11 mouse cellular contexts compared by ENCODE assay signal in genomic region chr4:151638941-151639340, GRCm38 (mm10).
A peak's percentile ranks its signal among the peaks of the same experiment; 100 is the strongest.
DNase-seq lines count a peak whose midpoint lies in the region; ATAC-seq and TF ChIP-seq lines count a peak whose summit lies in the region.
"Had no signal": no experiment of that assay in that cellular context is flagged by ENCODE, and none has a peak within 500 bp of the region (broad histone marks: within the 10 kb centered on the region; RNA-seq: fewer than 3 reads in every experiment).

No protein-coding gene starts in this region.

- ATAC-seq in liver, embryonic 14.5 days (ENCODE audit: insufficient read depth) = no peak
- no peak for ATAC-seq in liver, embryonic 12.5 days
- no peak for ATAC-seq in neural tube, embryonic 14.5 days (ENCODE audit: low read depth)
- no peak for ATAC-seq in forebrain, embryonic 16.5 days

- H3K27ac ChIP-seq in liver, embryonic 14.5 days = no peak overlapping the region
- H3K27ac ChIP-seq in liver, embryonic 12.5 days = no peak overlapping the region
- 0 out of 2 replicates have a peak overlapping the region, but pooled peaks have one; percentile 17 for H3K27ac ChIP-seq in neural tube, embryonic 14.5 days (ENCODE audit: low read depth, low read length)
- no peak overlapping the region for H3K27ac ChIP-seq in forebrain, embryonic 10.5 days
- H3K27ac ChIP-seq in forebrain, embryonic 16.5 days (ENCODE audit: low read length) = no peak overlapping the region
- H3K27ac ChIP-seq: macrophage; stomach, embryonic 15.5 days had no signal

- H3K27me3 ChIP-seq in liver, embryonic 14.5 days (ENCODE audit: control insufficient read depth, insufficient read depth, low read length) = no peaks in the 10 kb centered on the region
- no peaks in the 10 kb centered on the region for H3K27me3 ChIP-seq in liver, embryonic 12.5 days (replicated peaks)
- H3K27me3 ChIP-seq in neural tube, embryonic 14.5 days (ENCODE audit: control insufficient read depth, insufficient read depth, low read length) = no peaks in the 10 kb centered on the region
- H3K27me3 ChIP-seq in forebrain, embryonic 10.5 days (ENCODE audit: poor library complexity, severe bottlenecking) = peaks cover 5% of the 10 kb centered on the region; the same call in 1 of the 2 replicates
- H3K27me3 ChIP-seq in forebrain, embryonic 16.5 days (replicated peaks; ENCODE audit: control insufficient read depth, insufficient read depth, low read length) = no peaks in the 10 kb centered on the region

- 16% methylated on average over 9 of the region's 9 CpGs for WGBS in liver, embryonic 14.5 days (ENCODE audit: insufficient replicate concordance)
- 21% methylated on average over 9 of the region's 9 CpGs for WGBS in liver, embryonic 12.5 days (ENCODE audit: insufficient replicate concordance)
- WGBS in neural tube, embryonic 14.5 days = 25% methylated on average over 9 of the region's 9 CpGs
- WGBS in forebrain, embryonic 10.5 days = 21% methylated on average over 9 of the region's 9 CpGs
- WGBS in forebrain, embryonic 16.5 days = 14% methylated on average over 9 of the region's 9 CpGs

- no peak overlapping the region for H3K4me3 ChIP-seq in liver, embryonic 14.5 days (ENCODE audit: insufficient read depth in 1 of 2, low read depth in 2 of 2, low read length in 2 of 2)
- H3K4me3 ChIP-seq in liver, embryonic 12.5 days = no peak overlapping the region
- H3K4me3 ChIP-seq in neural tube, embryonic 14.5 days (ENCODE audit: low read depth, low read length) = no peak overlapping the region
- no peak overlapping the region for H3K4me3 ChIP-seq in forebrain, embryonic 10.5 days
- H3K4me3 ChIP-seq in forebrain, embryonic 16.5 days (replicated peaks; ENCODE audit: low read length) = no peak overlapping the region
- H3K4me3 ChIP-seq: stomach, embryonic 15.5 days had no signal

- no peaks in the 10 kb centered on the region for H3K36me3 ChIP-seq in liver, embryonic 14.5 days (replicated peaks; ENCODE audit: control insufficient read depth, insufficient read depth, low read depth)
- H3K36me3 ChIP-seq in liver, embryonic 12.5 days = no peaks in the 10 kb centered on the region
- no peaks in the 10 kb centered on the region for H3K36me3 ChIP-seq in neural tube, embryonic 14.5 days (ENCODE audit: control insufficient read depth, insufficient read depth, low read length)
- no peaks in the 10 kb centered on the region for H3K36me3 ChIP-seq in forebrain, embryonic 10.5 days (replicated peaks)
- no peaks in the 10 kb centered on the region for H3K36me3 ChIP-seq in forebrain, embryonic 16.5 days (ENCODE audit: control insufficient read depth, insufficient read depth)
- H3K36me3 ChIP-seq: stomach, embryonic 15.5 days had no signal

- no peaks in the 10 kb centered on the region for H3K9me3 ChIP-seq in liver, embryonic 14.5 days (ENCODE audit: control insufficient read depth, low read length)
- H3K9me3 ChIP-seq in liver, embryonic 12.5 days (replicated peaks) = no peaks in the 10 kb centered on the region
- no peaks in the 10 kb centered on the region for H3K9me3 ChIP-seq in neural tube, embryonic 14.5 days (ENCODE audit: control insufficient read depth, low read length)
- no peaks in the 10 kb centered on the region for H3K9me3 ChIP-seq in forebrain, embryonic 10.5 days
- no peaks in the 10 kb centered on the region for H3K9me3 ChIP-seq in forebrain, embryonic 16.5 days (ENCODE audit: control insufficient read depth, low read length)
- H3K9me3 ChIP-seq: stomach, embryonic 15.5 days had no signal

- H3K4me2 ChIP-seq in liver, embryonic 14.5 days (ENCODE audit: low read depth) = no peak overlapping the region
- no peak overlapping the region for H3K4me2 ChIP-seq in liver, embryonic 12.5 days
- H3K4me2 ChIP-seq in neural tube, embryonic 14.5 days (ENCODE audit: low read depth, low read length) = no peak overlapping the region
- no peak overlapping the region for H3K4me2 ChIP-seq in forebrain, embryonic 16.5 days (ENCODE audit: low read length)
- H3K4me2 ChIP-seq: stomach, embryonic 15.5 days had no signal

- H3K9ac ChIP-seq in liver, embryonic 14.5 days (replicated peaks) = no peak overlapping the region
- H3K9ac ChIP-seq in liver, embryonic 12.5 days = no peak overlapping the region
- H3K9ac ChIP-seq in neural tube, embryonic 14.5 days (replicated peaks; ENCODE audit: low read depth, low read length) = no peak overlapping the region
- H3K9ac ChIP-seq in forebrain, embryonic 16.5 days (replicated peaks; ENCODE audit: low read depth, low read length) = no peak overlapping the region
- H3K9ac ChIP-seq: stomach, embryonic 15.5 days had no signal

- peak; percentile 49 for TF ChIP-seq CTCF in liver, embryonic 14.5 days (IDR thresholded peaks at IDR 0.05; ENCODE audit: low read depth)

- peak in 1 of 3 experiments; percentile 3 for DNase-seq in liver, embryonic 14.5 days (ENCODE audit: low read depth in 3 of 3, low spot score in 3 of 3)
- DNase-seq in c-Kit-positive CD71-negative TER-119-negative erythroid progenitor cells, embryonic 14.5 days (ENCODE audit: low read depth) = peak; percentile 3
- DNase-seq in forelimb bud, embryonic 11.5 days (ENCODE audit: low read depth, low spot score) = peak; percentile 63
- DNase-seq in thymus, adult 18-20 months = no peak
- no peak for DNase-seq in forebrain, embryonic 10.5 days (ENCODE audit: extremely low spot score, low spot score)
- DNase-seq: adrenal gland, adult 8-10 months had no signal

- H3K4me1 ChIP-seq in liver, embryonic 14.5 days (replicated peaks; ENCODE audit: control insufficient read depth in 2 of 2, insufficient read depth in 2 of 2, low read length in 1 of 2) = no peaks in the 10 kb centered on the region
- no peaks in the 10 kb centered on the region for H3K4me1 ChIP-seq in liver, embryonic 12.5 days
- H3K4me1 ChIP-seq in neural tube, embryonic 14.5 days (ENCODE audit: control insufficient read depth, insufficient read depth, low read length) = peaks cover 14% of the 10 kb centered on the region; the same call in 1 of the 2 replicates
- peaks cover 35% of the 10 kb centered on the region for H3K4me1 ChIP-seq in forebrain, embryonic 10.5 days
- H3K4me1 ChIP-seq in forebrain, embryonic 16.5 days (replicated peaks; ENCODE audit: control insufficient read depth, insufficient read depth, low read length) = peaks cover 7% of the 10 kb centered on the region
- H3K4me1 ChIP-seq: stomach, embryonic 15.5 days had no signal

- TF ChIP-seq EP300 in liver, embryonic 14.5 days (IDR thresholded peaks at IDR 0.05; ENCODE audit: low read depth) = no peak

Comparison
In these comparisons a context has a peak if more than half of its experiments do, and no peak if none do; other contexts are left out.
1. DNase-seq: peak in c-Kit-positive CD71-negative TER-119-negative erythroid progenitor cells, embryonic 14.5 days (single experiment) and forelimb bud, embryonic 11.5 days (single experiment); none in thymus, adult 18-20 months (0 of 2) and forebrain, embryonic 10.5 days (single experiment).